Mouse (Mus musculus) limb, embryonic 15.5 days (tissue): Measurements from ENCODE around the gene Cacna2d3. TPM values are rescaled to one million over a fixed set of nuclear protein-coding genes. Genes with fewer than 3 reads are reported as not detected.

Source experiments
- ATAC-seq: fragments of 200-750 bp; cut with Nextera tagmentation; 2 replicates; pipeline ENCODE4 v1.8.0; 2017; ENCODE audit warnings: low read depth, moderate TSS enrichment; ENCODE audit not compliant: insufficient number of reproducible peaks, low FRiP score, low TSS enrichment
- H3K27ac ChIP-seq: fragments of 300-500 bp; sonication (generic); 2 replicates; pipeline ENCODE4 v1.5.1; 2015; ENCODE audit warnings: moderate library complexity, mild to moderate bottlenecking, inconsistent platforms
- H3K27me3 ChIP-seq: fragments of 300-500 bp; sonication (generic); 2 replicates; pipeline ENCODE4 v1.6.1; 2015; ENCODE audit warnings: inconsistent platforms
- H3K36me3 ChIP-seq: fragments of 300-500 bp; sonication (generic); 2 replicates; pipeline ENCODE4 v1.6.1; 2015; ENCODE audit warnings: inconsistent platforms
- H3K4me1 ChIP-seq: fragments of 300-500 bp; sonication (generic); 2 replicates; pipeline ENCODE4 v1.6.1; 2015; ENCODE audit warnings: inconsistent platforms
- H3K4me2 ChIP-seq: fragments of 300-500 bp; sonication (generic); 2 replicates; pipeline ENCODE4 v1.6.1; 2015; ENCODE audit warnings: mild to moderate bottlenecking, inconsistent platforms
- H3K4me3 ChIP-seq: fragments of 300-500 bp; sonication (generic); 2 replicates; pipeline ENCODE4 v1.5.1; 2015; ENCODE audit warnings: mild to moderate bottlenecking, inconsistent platforms
- H3K9ac ChIP-seq: fragments of 300-500 bp; sonication (generic); 2 replicates; pipeline ENCODE4 v1.6.1; 2015; ENCODE audit warnings: inconsistent platforms
- H3K9me3 ChIP-seq: fragments of 300-500 bp; sonication (generic); 2 replicates; pipeline ENCODE4 v1.6.1; 2016; ENCODE audit warnings: inconsistent platforms
- WGBS: fragments of 180-500 bp; shearing (Covaris S2); methylation state at CpG from one replicate; pipeline ENCODE4 v1.1.7; 2015; 5-methylcytosine and 5-hydroxymethylcytosine counted together
- polyA plus RNA-seq: library from polyadenylated mRNA; unstranded; fragments of >200 nt; fragmentation: Nextera tagmentation; extraction: Ambion mirVana; gene quantifications from 2 replicates; pipeline ENCODE4 v1.2.1, GENCODE M21; 2015

The Cacna2d3 gene
- polyA plus RNA-seq, 1 experiment from 2014 or later = 7.2 TPM

DNA sequence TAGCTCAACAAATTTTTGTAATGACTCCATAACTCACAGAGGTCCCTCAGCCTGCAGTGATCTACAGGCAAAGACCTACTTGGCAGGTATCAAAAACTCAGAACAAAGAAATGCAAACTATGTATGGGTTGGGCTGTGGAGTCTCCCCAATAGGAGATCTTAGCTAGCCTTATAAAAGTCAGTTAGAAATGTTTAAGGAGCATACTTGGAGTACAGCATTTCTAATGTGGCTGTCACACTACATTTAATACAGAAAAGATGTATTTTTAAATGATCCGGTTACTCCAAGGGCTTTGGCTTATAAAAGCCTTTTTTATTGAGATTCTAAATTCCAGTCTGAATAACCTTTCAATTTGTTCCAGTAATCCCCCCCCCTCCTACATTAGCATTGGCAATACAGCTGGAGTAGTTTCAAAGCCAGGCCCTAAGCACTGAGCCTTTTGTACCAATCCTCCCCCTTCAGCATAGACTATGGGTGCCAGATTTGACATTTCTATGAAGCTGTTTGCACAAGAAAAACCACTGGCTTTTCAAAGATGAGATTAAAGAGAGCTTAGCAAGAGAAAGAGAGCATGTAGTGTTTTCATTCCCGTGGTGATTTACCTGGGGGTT, 495.8 kb downstream of the Cacna2d3 start:
- Histone ChIP-seq H3K9me3 (no peaks in the 10 kb centered on the region), H3K27ac (no peak overlapping the region), H3K4me3 (no peak overlapping the region), H3K36me3 (no peaks in the 10 kb centered on the region), H3K4me1 (peaks cover 10% of the 10 kb centered on the region), H3K9ac (no peak overlapping the region), H3K27me3 (no peaks in the 10 kb centered on the region), H3K4me2 (no peak overlapping the region)
- WGBS = 29% methylated on average over 2 of the region's 2 CpGs
- ATAC-seq = peak; percentile 55; the same call in 1 of the 2 replicates

DNA sequence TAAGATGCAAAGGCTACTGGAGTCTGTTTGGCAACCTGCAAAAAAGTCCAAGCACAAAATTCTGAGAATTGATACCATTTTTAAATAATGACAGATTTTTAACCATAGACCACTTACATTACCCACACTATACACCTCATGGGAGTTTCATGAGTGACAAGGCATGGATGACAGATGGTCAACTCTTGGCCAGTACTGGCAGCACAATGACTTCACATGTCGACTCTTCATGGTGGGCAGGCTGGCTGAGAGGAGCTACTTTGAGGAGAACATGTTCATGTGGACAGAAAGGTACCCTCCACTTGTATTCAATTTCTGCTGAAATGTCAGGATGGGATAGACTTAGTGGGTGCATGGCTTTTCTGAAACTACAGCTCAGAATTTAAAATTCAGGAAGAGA, 498.7 kb downstream of the Cacna2d3 start:
- Histone ChIP-seq H3K27me3 (no peaks in the 10 kb centered on the region), H3K9me3 (no peaks in the 10 kb centered on the region), H3K4me3 (no peak overlapping the region), H3K9ac (no peak overlapping the region), H3K4me2 (no peak overlapping the region), H3K27ac (no peak overlapping the region), H3K4me1 (peaks cover 10% of the 10 kb centered on the region), H3K36me3 (no peaks in the 10 kb centered on the region)
- no peak for ATAC-seq
- 82% methylated on average over 1 of the region's 1 CpGs for WGBS

DNA sequence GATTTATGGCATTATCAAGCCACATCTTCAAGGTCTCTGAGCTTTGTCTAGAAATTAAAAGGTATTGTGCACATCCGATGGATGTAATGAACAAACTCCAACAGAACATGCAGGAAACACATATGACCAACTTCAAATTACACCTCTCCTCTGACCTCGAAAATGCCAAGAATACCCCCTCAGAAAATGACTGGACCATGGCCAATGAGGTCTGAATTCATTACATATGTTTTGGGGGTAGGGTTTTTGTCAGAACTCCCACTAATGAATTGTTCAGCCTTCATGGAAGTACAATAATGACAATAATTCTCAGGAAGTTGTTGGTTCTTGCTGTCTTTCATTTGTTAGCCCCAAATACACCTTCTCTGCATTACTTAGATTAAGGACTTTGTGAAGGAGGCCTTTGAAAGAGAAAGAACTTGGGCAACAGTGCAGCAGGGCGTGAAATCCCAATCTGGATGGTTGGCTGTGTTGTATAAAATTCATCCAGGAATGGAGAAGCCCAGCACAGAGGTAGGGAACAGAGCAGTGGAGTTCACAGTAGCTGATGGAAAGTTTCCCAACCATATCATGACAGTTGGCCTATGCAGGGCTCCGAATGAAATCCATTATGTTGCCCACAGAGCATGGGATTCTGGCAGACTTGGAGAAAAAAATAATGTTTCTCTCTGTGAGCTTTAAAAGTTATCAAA, 499.3 kb downstream of the Cacna2d3 start:
- Histone ChIP-seq H3K4me1 (peaks cover 10% of the 10 kb centered on the region), H3K9ac (no peak overlapping the region), H3K36me3 (no peaks in the 10 kb centered on the region), H3K4me3 (no peak overlapping the region), H3K27me3 (no peaks in the 10 kb centered on the region), H3K9me3 (no peaks in the 10 kb centered on the region), H3K4me2 (no peak overlapping the region), H3K27ac (no peak overlapping the region)
- ATAC-seq = no peak
- WGBS = 74% methylated on average over 4 of the region's 4 CpGs

DNA sequence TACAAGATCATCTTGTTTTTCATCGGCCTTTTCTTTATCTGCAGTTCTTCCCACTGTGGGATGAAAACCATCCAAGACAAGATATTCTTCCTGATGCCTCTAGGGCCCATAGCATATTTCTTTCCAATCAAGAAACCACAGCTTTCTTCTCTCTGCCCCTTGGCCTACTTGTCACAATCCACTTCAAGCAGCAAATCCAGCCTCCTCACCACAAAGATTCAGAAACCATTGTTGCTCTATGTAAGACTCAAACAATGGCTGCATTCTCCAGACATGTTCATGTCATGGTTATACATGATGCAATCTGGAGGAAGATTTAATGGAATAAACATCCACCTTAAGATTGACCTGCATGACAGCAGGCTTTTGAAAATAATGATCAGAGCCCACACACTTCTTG, 505.6 kb downstream of the Cacna2d3 start:
- Histone ChIP-seq H3K27ac (no peak overlapping the region), H3K4me1 (no peaks in the 10 kb centered on the region), H3K9ac (no peak overlapping the region), H3K4me2 (no peak overlapping the region), H3K27me3 (no peaks in the 10 kb centered on the region), H3K4me3 (no peak overlapping the region), H3K9me3 (no peaks in the 10 kb centered on the region), H3K36me3 (no peaks in the 10 kb centered on the region)
- no peak for ATAC-seq
- 81% methylated on average over 1 of the region's 1 CpGs for WGBS

DNA sequence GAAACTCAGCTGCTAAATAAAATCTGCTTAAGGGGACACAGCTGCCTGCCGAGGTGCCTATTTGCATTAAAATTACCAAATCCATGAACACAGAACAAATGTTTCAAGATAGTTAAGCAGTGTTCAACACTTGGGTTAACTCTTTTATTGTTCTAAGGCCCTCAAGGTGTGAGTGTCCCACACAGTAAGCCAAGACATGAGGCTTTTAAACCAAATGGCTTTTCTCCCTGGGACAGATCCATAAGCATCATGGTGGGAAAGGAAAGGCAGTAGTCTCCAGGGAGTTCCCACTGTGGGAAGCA, 516.7 kb downstream of the Cacna2d3 start:
- Histone ChIP-seq H3K4me3 (no peak overlapping the region), H3K4me1 (no peaks in the 10 kb centered on the region), H3K27me3 (no peaks in the 10 kb centered on the region), H3K36me3 (no peaks in the 10 kb centered on the region), H3K4me2 (no peak overlapping the region), H3K9me3 (no peaks in the 10 kb centered on the region), H3K9ac (no peak overlapping the region), H3K27ac (no peak overlapping the region)
- WGBS = 39% methylated on average over 1 of the region's 1 CpGs
- no peak for ATAC-seq

DNA sequence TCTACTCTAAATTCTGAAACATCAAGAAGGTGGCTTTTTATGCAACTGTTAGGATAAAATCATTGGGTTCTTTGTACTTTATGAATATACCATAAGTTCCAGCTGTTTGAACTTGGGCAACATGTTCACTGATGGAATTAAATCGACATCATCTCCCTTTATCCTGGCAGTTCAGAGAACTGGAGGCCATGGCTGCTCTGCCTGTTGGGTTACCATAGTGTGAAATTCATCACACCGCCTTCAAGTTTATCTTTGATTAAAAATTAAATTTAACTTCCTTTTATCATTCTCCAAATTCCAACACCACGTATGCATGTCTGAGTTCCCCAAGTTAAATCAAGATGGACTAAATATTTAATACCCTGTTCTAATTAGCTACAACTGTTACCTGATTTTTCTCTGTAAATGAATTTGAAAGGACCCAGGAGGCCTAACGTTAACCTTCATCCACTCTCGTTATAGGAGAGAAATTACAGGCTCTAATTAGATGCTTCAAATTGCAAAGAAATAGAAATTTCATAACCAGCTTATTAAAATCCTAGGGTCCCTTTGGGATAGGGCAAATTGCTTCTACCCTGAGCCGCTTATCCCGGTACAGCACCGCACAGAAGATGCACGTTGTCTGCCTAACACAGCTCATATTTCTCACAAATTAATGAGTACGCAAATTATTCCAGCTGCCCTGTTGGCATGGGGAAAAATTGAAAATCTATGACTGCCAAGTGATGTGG, 517.3 kb downstream of the Cacna2d3 start:
- Histone ChIP-seq H3K9ac (no peak overlapping the region), H3K27ac (no peak overlapping the region), H3K4me2 (no peak overlapping the region), H3K4me3 (no peak overlapping the region), H3K4me1 (no peaks in the 10 kb centered on the region), H3K27me3 (no peaks in the 10 kb centered on the region), H3K9me3 (no peaks in the 10 kb centered on the region), H3K36me3 (no peaks in the 10 kb centered on the region)
- ATAC-seq = no peak
- 45% methylated on average over 10 of the region's 10 CpGs for WGBS

DNA sequence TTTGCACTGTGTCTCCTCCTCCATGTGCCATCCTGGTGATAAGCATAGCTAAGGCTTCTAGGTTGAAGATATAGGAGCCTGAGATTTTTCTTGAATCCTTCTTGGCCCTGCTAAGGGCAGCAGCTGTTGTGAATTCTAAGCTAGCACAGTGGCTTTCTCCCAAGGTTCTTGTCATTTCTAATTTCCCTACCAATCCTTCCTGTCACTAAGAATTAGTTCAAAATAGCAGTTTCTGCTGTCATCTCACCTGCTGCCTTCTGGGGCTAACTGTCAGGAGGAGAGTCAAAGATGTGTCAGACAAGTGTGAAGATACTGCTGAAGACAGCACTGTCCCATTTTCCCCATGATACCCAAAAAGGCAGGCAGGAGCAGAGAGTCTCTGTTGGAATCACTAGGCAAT, 525.5 kb downstream of the Cacna2d3 start:
- Histone ChIP-seq H3K27me3 (no peaks in the 10 kb centered on the region), H3K4me3 (no peak overlapping the region), H3K4me1 (no peaks in the 10 kb centered on the region), H3K4me2 (no peak overlapping the region), H3K9me3 (no peaks in the 10 kb centered on the region), H3K27ac (no peak overlapping the region), H3K36me3 (no peaks in the 10 kb centered on the region), H3K9ac (no peak overlapping the region)
- no peak for ATAC-seq

DNA sequence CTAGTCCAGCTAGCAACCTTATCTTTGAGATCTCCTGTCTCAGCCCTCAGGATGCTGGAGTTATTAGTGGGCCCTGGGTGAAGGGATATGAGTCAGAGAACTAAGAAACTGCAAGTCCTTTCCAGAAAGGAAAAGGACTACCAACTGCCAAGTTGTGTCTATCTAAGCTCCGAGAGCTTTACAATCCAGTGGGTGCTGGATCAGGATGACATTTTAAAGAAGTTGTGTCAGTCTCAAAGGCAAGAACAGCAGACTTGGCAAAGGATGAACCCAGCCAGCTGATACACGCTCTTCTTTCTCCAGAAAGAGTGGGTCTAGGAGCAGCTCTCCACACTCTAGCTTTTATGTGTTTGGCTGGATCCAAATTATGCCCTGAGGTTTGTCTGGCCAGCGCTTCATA, 530.2 kb downstream of the Cacna2d3 start:
- no peak for ATAC-seq
- H3K36me3 ChIP-seq = no peaks in the 10 kb centered on the region
- WGBS = 88% methylated on average over 3 of the region's 3 CpGs
- H3K4me3 ChIP-seq = no peak overlapping the region
- no peaks in the 10 kb centered on the region for H3K27me3 ChIP-seq
- H3K27ac ChIP-seq = no peak overlapping the region
- no peak overlapping the region for H3K9ac ChIP-seq
- no peak overlapping the region for H3K4me2 ChIP-seq
- no peaks in the 10 kb centered on the region for H3K9me3 ChIP-seq
- H3K4me1 ChIP-seq = no peaks in the 10 kb centered on the region

DNA sequence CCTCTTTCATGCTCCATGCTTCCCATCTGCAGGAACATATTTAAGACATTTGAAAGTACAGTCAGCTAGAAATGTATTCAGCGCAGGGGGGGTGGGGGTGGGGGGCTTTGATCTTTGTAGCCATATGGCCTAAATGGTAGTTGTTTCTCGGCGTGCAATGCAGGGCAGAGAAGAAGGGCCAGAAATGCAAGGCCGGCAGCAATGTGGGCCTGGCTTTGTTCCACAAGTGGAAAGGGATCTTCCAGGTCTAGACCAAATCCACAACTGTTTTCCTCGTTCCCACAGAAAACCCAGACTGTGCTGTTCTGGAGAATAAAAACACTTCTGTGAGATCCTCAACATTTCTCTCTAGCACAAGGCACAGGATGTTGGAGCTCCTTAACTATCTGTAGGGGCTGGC, 537.9 kb downstream of the Cacna2d3 start:
- peak overlapping the region; percentile 43 for H3K27ac ChIP-seq
- H3K4me3 ChIP-seq = no peak overlapping the region
- H3K9ac ChIP-seq = no peak overlapping the region
- no peak overlapping the region for H3K4me2 ChIP-seq
- no peaks in the 10 kb centered on the region for H3K27me3 ChIP-seq
- WGBS = 44% methylated on average over 5 of the region's 5 CpGs
- H3K4me1 ChIP-seq = peaks cover 5% of the 10 kb centered on the region; the same call in 1 of the 2 replicates
- ATAC-seq = no peak
- H3K9me3 ChIP-seq = no peaks in the 10 kb centered on the region
- no peaks in the 10 kb centered on the region for H3K36me3 ChIP-seq

DNA sequence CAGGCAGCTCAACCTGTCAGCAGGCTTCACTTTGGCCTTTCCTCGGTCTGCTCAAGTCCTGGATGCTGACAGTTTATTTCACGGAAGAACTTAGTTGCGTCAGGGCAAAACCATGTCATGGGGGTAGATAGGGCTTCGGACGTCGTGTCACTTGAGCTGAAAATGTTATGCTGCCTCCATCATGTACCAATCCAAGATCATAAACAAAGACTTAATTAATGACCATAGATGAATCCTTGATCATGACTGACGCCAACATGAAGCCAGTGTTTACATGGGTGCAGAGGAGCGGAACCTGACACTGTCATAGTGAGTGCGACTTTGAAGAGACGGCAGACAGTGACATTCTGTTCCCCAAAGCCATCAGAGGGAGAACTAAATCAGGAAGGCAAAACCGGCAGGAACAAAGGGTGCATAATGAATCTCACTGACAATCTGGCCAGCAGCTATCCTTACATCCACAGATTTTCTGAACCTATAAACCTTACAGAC, 542.2 kb downstream of the Cacna2d3 start:
- Histone ChIP-seq H3K9me3 (no peaks in the 10 kb centered on the region), H3K9ac (no peak overlapping the region), H3K4me2 (no peak overlapping the region), H3K27ac (peak overlapping the region; percentile 35; the same call in 1 of the 2 replicates), H3K4me3 (no peak overlapping the region), H3K27me3 (no peaks in the 10 kb centered on the region), H3K36me3 (no peaks in the 10 kb centered on the region), H3K4me1 (peaks cover 6% of the 10 kb centered on the region; the same call in 1 of the 2 replicates)
- 77% methylated on average over 11 of the region's 11 CpGs for WGBS
- ATAC-seq = no peak

DNA sequence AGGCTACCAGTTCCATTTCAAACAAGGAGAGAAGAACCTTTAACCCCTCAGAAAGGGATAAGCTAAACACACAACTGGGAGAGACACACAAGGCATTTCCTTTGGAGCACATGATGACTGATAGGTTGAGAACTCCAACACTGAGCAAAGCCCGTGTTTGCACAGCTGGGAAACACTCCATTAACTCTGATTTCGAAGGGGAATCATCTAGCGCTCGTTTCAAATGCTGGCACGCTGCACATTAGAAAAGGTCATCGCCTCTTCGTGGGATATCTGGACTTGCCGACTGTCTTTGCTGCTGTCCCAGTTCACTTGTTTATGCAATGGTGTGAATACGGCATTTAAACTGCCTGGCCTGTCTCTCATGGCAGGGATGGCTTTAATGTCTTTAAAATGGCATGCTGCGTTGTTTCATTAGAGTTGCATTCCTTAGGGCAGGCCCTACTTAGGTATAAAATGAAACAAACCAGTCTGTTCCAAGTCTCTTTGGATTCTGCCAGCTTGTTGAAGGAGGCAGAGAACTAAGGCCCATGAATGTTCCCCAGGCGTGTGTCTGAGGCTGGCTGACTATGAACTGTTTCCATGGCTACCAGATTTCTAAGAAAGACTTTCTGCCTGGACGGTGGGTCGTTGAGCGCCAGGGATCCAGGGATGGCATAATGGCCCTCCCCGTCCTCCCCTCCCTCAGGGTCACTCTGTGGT, 542.8 kb downstream of the Cacna2d3 start:
- peak overlapping the region; percentile 35; the same call in 1 of the 2 replicates for H3K27ac ChIP-seq

DNA sequence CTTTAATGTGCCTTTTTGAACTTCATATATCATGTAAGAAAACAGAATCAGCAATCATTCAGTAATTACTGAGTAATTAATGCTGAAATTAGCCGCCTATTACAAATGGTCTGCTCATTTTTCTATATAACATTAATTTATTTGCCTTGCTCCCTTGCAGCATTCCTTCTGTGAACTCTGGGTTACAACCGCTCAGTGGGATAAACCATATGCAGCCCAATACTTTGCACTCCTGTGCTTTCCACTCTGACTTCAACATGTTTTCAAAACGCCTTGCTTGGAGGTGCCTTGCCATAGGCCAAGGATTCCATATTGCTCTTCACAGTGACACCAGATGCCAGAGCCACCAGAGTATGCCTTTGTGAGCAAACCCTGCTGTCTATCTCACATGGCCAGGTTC, 546.9 kb downstream of the Cacna2d3 start:
- ATAC-seq = no peak
- Histone ChIP-seq H3K9me3 (no peaks in the 10 kb centered on the region), H3K4me1 (peaks cover 6% of the 10 kb centered on the region; the same call in 1 of the 2 replicates), H3K4me3 (no peak overlapping the region), H3K4me2 (no peak overlapping the region), H3K9ac (no peak overlapping the region), H3K27me3 (no peaks in the 10 kb centered on the region), H3K27ac (no peak overlapping the region), H3K36me3 (no peaks in the 10 kb centered on the region)
- WGBS = 80% methylated on average over 3 of the region's 3 CpGs

More for the DNA sequence above, 542.8 kb downstream of the Cacna2d3 start:
- WGBS = 48% methylated on average over 15 of the region's 15 CpGs
- no peak overlapping the region for H3K9ac ChIP-seq
- peaks cover 6% of the 10 kb centered on the region; the same call in 1 of the 2 replicates for H3K4me1 ChIP-seq
- no peaks in the 10 kb centered on the region for H3K36me3 ChIP-seq
- no peaks in the 10 kb centered on the region for H3K27me3 ChIP-seq
- ATAC-seq = no peak
- no peaks in the 10 kb centered on the region for H3K9me3 ChIP-seq
- no peak overlapping the region for H3K4me3 ChIP-seq
- H3K4me2 ChIP-seq = no peak overlapping the region
